Mouse (Mus musculus): ENCODE measurements around the gene Slc13a2. TPM values are rescaled to one million over a fixed set of nuclear protein-coding genes. Genes with fewer than 3 reads are reported as not detected.

The Slc13a2 gene
- polyA plus RNA-seq (2014; fragmentation: Nextera tagmentation; extraction: Ambion mirVana), result not detected in 2 replicates

DNA sequence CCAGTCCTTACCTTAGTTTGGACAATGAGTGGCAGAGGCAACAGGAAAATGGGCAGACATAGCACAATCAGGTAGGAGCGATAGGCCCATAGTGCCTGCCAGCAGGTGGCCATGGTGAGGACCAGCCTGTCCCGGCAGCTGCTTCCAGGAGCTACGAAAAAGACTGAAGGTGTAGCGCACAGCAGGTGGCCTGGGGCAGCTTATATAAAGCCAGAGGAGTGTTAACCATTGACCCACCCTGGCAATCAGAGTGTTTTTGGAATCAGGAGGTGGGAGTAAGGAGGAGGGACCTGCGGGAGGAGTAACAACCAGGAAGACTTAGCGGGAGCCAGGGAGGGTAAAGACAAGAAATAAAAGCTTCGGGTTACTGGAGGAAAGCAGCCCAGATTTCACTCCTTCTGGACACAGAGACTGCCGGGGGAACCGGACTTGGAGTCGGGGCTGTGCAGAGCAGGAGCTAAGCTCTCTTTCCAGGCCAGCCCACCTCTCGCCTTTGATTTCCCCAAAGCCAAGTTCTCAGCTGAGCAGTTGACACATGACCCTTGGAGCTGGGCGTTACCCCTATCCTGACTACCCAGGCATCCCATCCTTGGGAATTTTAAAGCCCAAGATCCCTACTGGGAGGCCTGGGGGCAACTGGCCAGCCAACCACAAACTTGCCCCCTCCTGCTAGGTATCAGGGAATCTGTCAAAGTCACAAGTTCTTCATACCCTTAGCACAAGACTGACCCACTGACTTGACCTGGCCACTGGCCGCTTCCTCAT lies at the start of gene Slc13a2:
Slc13a2 (minus strand) TSS at position 163 of the 765 bp plus-strand sequence.
- DNase-seq (ENCODE audit: low spot score) (no peak), ATAC-seq (ENCODE audit: low FRiP score) (no peak)
- no peak within 1 kb of the TSS for H3K4me2 ChIP-seq (replicated peaks; ENCODE audit: low read depth, low read length)
- 26% methylated on average over 13 of the region's 13 CpGs for WGBS
- no peaks in the 10 kb centered on the region for H3K36me3 ChIP-seq (ENCODE audit: control insufficient read depth, insufficient read depth, low read length)
- no peak within 1 kb of the TSS for H3K4me3 ChIP-seq (ENCODE audit: low read depth, low read length)
- no peak within 1 kb of the TSS for H3K9ac ChIP-seq (ENCODE audit: low read depth, low read length)
- no peaks in the 10 kb centered on the region for H3K27me3 ChIP-seq (ENCODE audit: control insufficient read depth, insufficient read depth, low read length)
- H3K4me1 ChIP-seq (replicated peaks; ENCODE audit: control insufficient read depth, insufficient read depth, low read length), result no peaks in the 10 kb centered on the region
- H3K27ac ChIP-seq (ENCODE audit: low read depth, low read length), result no peak within 1 kb of the TSS
- H3K9me3 ChIP-seq (ENCODE audit: control insufficient read depth, low read length), result no peaks in the 10 kb centered on the region

GRCm38 (mm10) chr11:78471326-78472103 lies 49.5 kb upstream of the Slc13a2 start:
- Histone ChIP-seq H3K4me2 (replicated peaks; ENCODE audit: low read depth, low read length) (no peak overlapping the region), H3K27ac (ENCODE audit: low read depth, low read length) (no peak overlapping the region), H3K27me3 (ENCODE audit: control insufficient read depth, insufficient read depth, low read length) (no peaks in the 10 kb centered on the region), H3K9ac (ENCODE audit: low read depth, low read length) (no peak overlapping the region), H3K36me3 (ENCODE audit: control insufficient read depth, insufficient read depth, low read length) (no peaks in the 10 kb centered on the region), H3K4me3 (ENCODE audit: low read depth, low read length) (no peak overlapping the region), H3K4me1 (replicated peaks; ENCODE audit: control insufficient read depth, insufficient read depth, low read length) (no peaks in the 10 kb centered on the region; the same call in 1 of the 2 replicates), H3K9me3 (ENCODE audit: control insufficient read depth, low read length) (no peaks in the 10 kb centered on the region)
- WGBS, result 92% methylated on average over 10 of the region's 10 CpGs
- no peak for DNase-seq (ENCODE audit: low spot score)
- ATAC-seq (ENCODE audit: low FRiP score), result no peak

DNA sequence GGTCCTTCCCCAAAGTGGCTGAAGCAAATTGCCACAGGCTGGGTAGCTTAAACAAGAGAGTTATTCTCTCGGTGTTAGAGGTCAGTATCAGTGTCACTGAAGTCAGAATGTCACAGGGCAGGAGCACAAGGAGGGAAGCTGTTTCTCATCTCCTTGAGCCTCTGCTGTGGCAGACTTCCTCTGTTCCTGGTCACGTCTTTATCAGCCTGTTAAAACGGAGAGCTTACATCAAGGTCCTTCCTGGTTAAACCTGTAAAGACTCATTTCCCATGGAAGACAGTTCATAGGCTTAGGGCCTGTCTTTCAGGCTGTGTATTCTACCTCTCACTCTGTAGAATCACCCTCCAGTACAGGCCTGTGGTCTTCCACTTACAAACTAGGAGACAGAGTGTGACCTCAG lies 45.9 kb upstream of the Slc13a2 start:
- no peak overlapping the region for H3K4me2 ChIP-seq (replicated peaks; ENCODE audit: low read depth, low read length)
- no peak overlapping the region for H3K9ac ChIP-seq (ENCODE audit: low read depth, low read length)
- WGBS, result 61% methylated on average over 3 of the region's 3 CpGs
- no peaks in the 10 kb centered on the region for H3K36me3 ChIP-seq (ENCODE audit: control insufficient read depth, insufficient read depth, low read length)
- ATAC-seq (ENCODE audit: low FRiP score), result no peak
- no peaks in the 10 kb centered on the region for H3K9me3 ChIP-seq (ENCODE audit: control insufficient read depth, low read length)
- no peaks in the 10 kb centered on the region for H3K27me3 ChIP-seq (ENCODE audit: control insufficient read depth, insufficient read depth, low read length)
- no peak overlapping the region for H3K27ac ChIP-seq (ENCODE audit: low read depth, low read length)
- H3K4me1 ChIP-seq (replicated peaks; ENCODE audit: control insufficient read depth, insufficient read depth, low read length), result no peaks in the 10 kb centered on the region; the same call in 1 of the 2 replicates
- no peak for DNase-seq (ENCODE audit: low spot score)
- H3K4me3 ChIP-seq (ENCODE audit: low read depth, low read length), result no peak overlapping the region

- Histone ChIP-seq H3K27ac (ENCODE audit: low read depth, low read length) (no peak overlapping the region), H3K36me3 (ENCODE audit: control insufficient read depth, insufficient read depth, low read length) (no peaks in the 10 kb centered on the region), H3K9ac (ENCODE audit: low read depth, low read length) (no peak overlapping the region), H3K27me3 (ENCODE audit: control insufficient read depth, insufficient read depth, low read length) (no peaks in the 10 kb centered on the region), H3K4me3 (ENCODE audit: low read depth, low read length) (no peak overlapping the region), H3K4me1 (replicated peaks; ENCODE audit: control insufficient read depth, insufficient read depth, low read length) (no peaks in the 10 kb centered on the region; the same call in 1 of the 2 replicates), H3K4me2 (replicated peaks; ENCODE audit: low read depth, low read length) (no peak overlapping the region), H3K9me3 (ENCODE audit: control insufficient read depth, low read length) (no peaks in the 10 kb centered on the region)
- no peak for DNase-seq (ENCODE audit: low spot score)
- ATAC-seq (ENCODE audit: low FRiP score), result no peak
- 90% methylated on average over 7 of the region's 7 CpGs for WGBS
These were observed 45.5 kb upstream of the Slc13a2 start for GRCm38 (mm10) chr11:78467515-78467914.

GRCm38 (mm10) chr11:78466242-78466912 lies 44.4 kb upstream of the Slc13a2 start:
- 62% methylated on average over 23 of the region's 23 CpGs for WGBS
- Histone ChIP-seq H3K4me1 (replicated peaks; ENCODE audit: control insufficient read depth, insufficient read depth, low read length) (no peaks in the 10 kb centered on the region; the same call in 1 of the 2 replicates), H3K4me3 (ENCODE audit: low read depth, low read length) (peak overlapping the region; percentile 79), H3K36me3 (ENCODE audit: control insufficient read depth, insufficient read depth, low read length) (no peaks in the 10 kb centered on the region), H3K9me3 (ENCODE audit: control insufficient read depth, low read length) (no peaks in the 10 kb centered on the region), H3K9ac (ENCODE audit: low read depth, low read length) (peak overlapping the region; percentile 86), H3K27ac (ENCODE audit: low read depth, low read length) (no peak overlapping the region), H3K27me3 (ENCODE audit: control insufficient read depth, insufficient read depth, low read length) (no peaks in the 10 kb centered on the region), H3K4me2 (replicated peaks; ENCODE audit: low read depth, low read length) (peak overlapping the region; percentile 90)
- ATAC-seq (ENCODE audit: low FRiP score) (peak; percentile 22; the same call in 1 of the 2 replicates), DNase-seq (ENCODE audit: low spot score) (no peak)

DNA sequence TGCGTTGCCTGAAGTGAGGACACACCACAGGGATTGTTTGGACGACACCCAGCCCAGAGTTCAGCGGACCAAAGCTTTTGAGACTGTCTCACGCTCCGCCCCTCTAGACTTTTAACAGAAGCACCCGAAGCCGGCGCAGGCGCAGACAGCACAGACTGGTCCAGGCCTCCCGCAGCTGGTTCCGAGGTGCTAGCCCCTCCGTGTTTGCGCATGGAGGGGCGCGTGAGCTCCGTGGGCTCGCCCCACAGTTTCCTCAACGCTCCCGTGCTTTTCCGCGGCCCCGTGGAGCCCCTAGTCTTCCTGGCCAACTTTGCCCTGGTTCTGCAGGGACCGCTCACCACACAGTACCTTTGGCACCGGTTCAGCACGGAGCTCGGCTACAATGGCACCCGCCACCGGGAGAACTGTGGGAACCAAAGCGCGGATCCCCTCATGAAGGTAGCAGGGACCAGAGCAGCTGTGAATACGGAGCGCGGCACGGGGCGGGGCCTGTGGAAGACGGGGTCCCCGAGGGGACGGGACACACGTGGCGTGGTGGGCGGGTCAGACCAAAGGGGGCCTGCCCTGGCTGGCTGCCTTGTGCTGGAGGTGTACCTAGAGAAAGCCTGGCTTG lies 43.7 kb upstream of the Slc13a2 start, which contains the start of gene Slc46a1:
Slc46a1 (plus strand) TSS at position 130 of the 613 bp plus-strand sequence.
- Histone ChIP-seq H3K36me3 (ENCODE audit: control insufficient read depth, insufficient read depth, low read length) (no peaks in the 10 kb centered on the region), H3K9me3 (ENCODE audit: control insufficient read depth, low read length) (no peaks in the 10 kb centered on the region), H3K4me3 (ENCODE audit: low read depth, low read length) (peak within 1 kb of the TSS; percentile 79), H3K4me1 (replicated peaks; ENCODE audit: control insufficient read depth, insufficient read depth, low read length) (no peaks in the 10 kb centered on the region; the same call in 1 of the 2 replicates), H3K4me2 (replicated peaks; ENCODE audit: low read depth, low read length) (peak within 1 kb of the TSS; percentile 90), H3K27ac (ENCODE audit: low read depth, low read length) (peak within 1 kb of the TSS; percentile 82), H3K27me3 (ENCODE audit: control insufficient read depth, insufficient read depth, low read length) (no peaks in the 10 kb centered on the region), H3K9ac (ENCODE audit: low read depth, low read length) (peak within 1 kb of the TSS; percentile 86)
- ATAC-seq (ENCODE audit: low FRiP score) (peak; percentile 90), DNase-seq (ENCODE audit: low spot score) (peak; percentile 89)
- under 1% methylated on average over 41 of the region's 41 CpGs for WGBS

GRCm38 (mm10) chr11:78465116-78465515 lies 43.1 kb upstream of the Slc13a2 start:
- Histone ChIP-seq H3K4me2 (replicated peaks; ENCODE audit: low read depth, low read length) (peak overlapping the region; percentile 90), H3K4me3 (ENCODE audit: low read depth, low read length) (peak overlapping the region; percentile 79), H3K27ac (ENCODE audit: low read depth, low read length) (0 out of 2 replicates have a peak overlapping the region, but pooled peaks have one; percentile 82), H3K4me1 (replicated peaks; ENCODE audit: control insufficient read depth, insufficient read depth, low read length) (no peaks in the 10 kb centered on the region; the same call in 1 of the 2 replicates), H3K36me3 (ENCODE audit: control insufficient read depth, insufficient read depth, low read length) (no peaks in the 10 kb centered on the region), H3K9me3 (ENCODE audit: control insufficient read depth, low read length) (no peaks in the 10 kb centered on the region), H3K27me3 (ENCODE audit: control insufficient read depth, insufficient read depth, low read length) (no peaks in the 10 kb centered on the region), H3K9ac (ENCODE audit: low read depth, low read length) (peak overlapping the region; percentile 86; the same call in 1 of the 2 replicates)
- peak; percentile 33; the same call in 1 of the 2 replicates for ATAC-seq (ENCODE audit: low FRiP score)
- 37% methylated on average over 9 of the region's 9 CpGs for WGBS
- DNase-seq (ENCODE audit: low spot score), result peak; percentile 31
